Mouse (Mus musculus): ENCODE measurements around the gene Rab25.

Rab25 gene

DNA sequence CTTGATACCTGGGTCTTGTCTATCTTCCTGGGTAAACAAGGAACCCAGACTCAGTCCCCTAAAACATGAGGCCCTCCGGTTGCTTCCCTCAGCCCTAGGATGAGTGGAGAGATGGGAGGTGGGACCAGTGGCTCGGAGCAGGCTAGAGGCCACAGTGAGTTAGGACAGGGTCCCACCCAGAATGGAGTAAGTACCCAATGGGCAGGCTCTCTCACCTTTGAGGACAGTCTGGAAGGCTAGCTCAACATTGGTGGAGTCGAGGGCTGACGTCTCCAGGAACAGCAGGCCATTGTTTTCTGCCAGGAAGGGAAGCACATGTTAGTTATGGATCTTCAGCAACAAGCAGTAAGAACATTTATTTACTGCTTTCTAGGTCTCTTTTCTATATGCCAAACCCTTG, 5.6 kb downstream of the Rab25 start:
- DNase-seq (ENCODE audit: extremely low spot score, low read depth, low spot score) = no peak

DNA sequence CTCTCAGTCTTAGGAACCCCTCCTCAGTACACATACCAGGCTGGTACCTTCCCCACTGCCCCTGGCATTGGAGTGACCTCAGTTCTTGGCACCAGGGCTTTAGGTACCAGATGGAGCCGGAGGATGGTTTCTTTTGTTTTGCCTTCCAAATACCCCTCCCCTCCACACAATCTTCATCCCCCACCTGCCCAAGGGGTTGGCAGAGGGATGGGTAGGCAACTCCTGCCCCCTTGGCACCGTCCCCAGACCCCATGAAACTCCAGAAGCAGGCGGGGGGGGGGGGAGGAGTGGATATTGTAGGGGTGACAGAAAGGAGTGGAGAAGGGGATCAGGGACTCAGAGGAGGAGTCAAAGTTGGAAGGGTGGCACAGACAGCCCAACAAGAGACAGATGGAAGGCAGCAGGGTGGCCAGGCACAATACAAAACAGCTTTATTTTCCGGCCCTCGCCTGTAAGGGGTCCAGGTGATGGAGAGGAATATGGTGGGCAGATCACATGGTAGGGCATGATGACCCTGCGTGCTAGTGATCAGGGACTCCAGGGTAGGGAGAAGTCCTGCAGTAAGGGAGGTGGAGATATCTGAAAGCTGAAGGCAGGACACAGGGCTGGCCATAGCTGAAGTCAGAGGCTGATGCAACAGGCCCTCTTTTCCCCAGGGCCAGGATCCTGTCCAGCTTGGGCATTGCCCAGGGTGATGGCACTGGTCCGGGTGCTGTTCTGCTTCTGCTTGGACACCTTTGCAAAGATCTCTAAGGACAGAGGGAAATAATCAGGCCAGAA, 6.3 kb downstream of the Rab25 start:
- no peak for DNase-seq (ENCODE audit: extremely low spot score, low read depth, low spot score)

DNA sequence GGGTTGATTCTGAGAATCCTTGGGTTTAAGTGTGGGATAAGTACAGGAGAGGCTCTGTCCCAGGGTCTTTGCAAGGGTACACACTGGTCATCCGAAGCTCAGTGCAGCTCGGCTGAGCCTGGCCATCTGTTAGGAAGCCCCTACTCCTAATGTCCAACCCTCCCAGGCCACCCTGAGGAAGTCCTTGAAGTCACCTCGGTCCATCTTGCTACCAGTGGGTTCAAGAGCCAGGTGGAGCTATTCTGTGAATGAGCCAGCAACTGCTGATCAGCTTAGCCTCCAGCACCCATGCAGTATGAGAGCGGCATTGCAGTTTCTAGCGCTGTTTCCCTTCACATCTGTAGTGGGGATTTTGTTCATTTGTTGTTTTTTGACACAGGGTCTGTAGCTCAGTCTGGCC, 8.0 kb downstream of the Rab25 start:
- no peak for DNase-seq (ENCODE audit: extremely low spot score, low read depth, low spot score)

- DNase-seq (ENCODE audit: extremely low spot score, low read depth, low spot score) = no peak
Observed at GRCm38 (mm10) chr3:88539397-88539796, 8.7 kb downstream of the Rab25 start.

- DNase-seq (ENCODE audit: extremely low spot score, low read depth, low spot score) = no peak
Observed at GRCm38 (mm10) chr3:88538271-88539145, 9.6 kb downstream of the Rab25 start.

DNA sequence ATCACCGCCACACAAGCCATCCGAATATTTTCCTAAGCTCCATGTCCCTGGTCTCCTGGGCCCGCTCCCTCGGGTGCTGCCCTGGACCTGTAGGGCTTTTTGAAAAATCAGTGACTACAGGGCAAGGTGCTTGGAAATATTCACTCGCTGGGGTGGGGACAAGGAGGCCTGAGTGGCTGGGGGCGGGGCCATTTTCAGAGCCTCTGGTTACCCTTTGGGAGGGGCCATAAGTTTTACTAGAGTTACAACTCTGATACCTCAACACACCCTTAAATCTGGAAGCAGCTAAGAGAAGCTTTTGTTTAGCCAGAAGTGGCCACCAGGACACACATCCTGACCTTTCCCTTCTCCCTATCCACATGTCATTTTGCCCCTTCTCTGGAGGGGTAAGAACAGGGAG, 11.0 kb downstream of the Rab25 start:
- no peak for DNase-seq (ENCODE audit: extremely low spot score, low read depth, low spot score)

DNA sequence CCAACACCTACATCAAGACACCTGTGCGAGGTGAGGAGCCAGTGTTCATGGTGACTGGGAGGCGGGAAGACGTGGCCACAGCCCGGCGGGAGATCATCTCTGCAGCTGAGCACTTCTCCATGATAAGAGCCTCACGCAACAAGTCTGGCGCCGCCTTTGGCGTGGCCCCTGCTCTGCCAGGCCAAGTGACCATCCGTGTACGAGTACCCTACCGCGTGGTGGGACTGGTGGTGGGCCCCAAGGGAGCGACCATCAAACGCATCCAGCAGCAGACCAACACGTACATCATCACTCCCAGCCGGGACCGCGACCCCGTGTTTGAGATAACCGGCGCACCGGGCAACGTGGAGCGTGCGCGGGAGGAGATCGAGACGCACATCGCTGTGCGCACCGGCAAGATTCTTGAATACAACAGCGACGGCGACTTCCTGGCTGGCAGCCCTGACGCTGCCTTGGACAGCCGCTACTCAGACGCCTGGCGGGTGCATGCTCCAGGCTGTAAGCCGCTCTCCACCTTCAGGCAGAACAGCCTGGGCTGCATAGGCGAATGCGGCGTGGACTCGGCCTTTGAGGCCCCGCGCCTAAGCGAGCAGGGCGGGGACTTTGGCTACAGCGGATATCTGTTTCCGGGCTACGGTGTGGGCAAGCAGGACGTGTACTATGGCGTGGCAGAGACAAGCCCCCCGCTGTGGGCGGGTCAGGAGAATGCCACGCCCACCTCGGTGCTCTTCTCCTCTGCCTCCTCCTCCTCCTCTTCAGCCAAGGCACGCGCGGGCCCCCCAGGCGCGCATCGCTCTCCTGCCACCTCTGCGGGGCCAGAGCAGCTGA, 11.8 kb downstream of the Rab25 start:
- no peak for DNase-seq (ENCODE audit: extremely low spot score, low read depth, low spot score)

DNA sequence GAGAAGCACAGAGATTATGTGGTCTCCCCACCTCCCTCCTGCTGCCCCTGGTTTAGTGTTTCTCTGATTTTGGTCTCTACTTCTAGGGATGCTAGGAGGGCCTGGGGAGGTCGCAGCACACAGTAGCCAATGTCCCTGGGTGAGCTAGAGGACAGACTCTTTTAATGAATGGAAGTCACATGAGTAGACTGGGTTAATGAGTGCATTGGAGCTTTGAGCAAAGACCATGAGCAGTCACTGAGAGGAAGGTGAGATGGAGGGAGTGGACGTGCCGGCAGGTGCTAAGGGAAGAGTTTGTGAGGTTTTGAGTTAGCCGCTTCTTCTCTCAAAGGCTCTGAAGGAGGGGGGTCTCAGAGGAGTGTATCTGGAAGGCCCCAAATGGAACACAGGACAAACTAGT, 12.6 kb downstream of the Rab25 start:
- DNase-seq (ENCODE audit: extremely low spot score, low read depth, low spot score) = no peak

DNA sequence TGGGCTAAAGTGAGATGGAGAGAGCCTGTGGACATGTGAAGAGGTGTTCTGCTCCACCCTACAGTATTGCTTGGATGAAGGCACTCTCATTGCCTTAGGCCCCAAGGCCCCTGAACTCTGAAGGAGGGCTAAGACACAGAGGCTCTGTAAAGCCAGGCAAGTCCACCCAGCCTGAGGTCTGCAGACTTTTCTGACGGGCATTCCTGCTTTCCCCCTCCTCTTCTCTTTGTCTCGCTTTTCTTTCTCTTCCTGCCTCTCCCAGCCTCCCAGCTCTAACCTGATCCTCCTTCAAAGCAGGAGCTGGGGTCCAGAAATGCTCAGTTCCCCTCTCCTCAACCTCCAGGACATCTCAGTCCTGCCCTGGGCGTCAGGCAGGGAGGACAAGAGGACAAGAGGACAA, 13.1 kb downstream of the Rab25 start:
- no peak for DNase-seq (ENCODE audit: extremely low spot score, low read depth, low spot score)

DNA sequence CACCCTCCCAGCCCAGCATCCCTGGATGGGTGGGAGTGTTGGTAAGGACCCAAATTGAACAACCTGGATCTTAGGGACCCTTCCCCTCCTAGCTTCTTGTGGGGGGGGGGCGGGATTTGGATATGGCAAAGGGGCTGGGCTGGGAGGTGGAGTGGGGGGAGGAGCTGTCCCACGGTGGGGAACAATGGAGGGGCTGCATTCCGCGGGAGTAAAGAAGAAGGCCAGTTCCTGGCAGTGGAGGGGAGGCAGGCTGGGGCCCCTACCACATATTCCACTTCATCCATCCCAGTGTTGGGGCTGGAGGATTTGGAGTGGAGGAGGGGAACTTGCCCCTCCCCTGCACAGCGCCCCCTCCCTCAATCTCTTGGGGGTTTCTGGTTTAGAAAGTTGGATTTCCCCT, 14.4 kb downstream of the Rab25 start:
- DNase-seq (ENCODE audit: extremely low spot score, low read depth, low spot score) = no peak

DNA sequence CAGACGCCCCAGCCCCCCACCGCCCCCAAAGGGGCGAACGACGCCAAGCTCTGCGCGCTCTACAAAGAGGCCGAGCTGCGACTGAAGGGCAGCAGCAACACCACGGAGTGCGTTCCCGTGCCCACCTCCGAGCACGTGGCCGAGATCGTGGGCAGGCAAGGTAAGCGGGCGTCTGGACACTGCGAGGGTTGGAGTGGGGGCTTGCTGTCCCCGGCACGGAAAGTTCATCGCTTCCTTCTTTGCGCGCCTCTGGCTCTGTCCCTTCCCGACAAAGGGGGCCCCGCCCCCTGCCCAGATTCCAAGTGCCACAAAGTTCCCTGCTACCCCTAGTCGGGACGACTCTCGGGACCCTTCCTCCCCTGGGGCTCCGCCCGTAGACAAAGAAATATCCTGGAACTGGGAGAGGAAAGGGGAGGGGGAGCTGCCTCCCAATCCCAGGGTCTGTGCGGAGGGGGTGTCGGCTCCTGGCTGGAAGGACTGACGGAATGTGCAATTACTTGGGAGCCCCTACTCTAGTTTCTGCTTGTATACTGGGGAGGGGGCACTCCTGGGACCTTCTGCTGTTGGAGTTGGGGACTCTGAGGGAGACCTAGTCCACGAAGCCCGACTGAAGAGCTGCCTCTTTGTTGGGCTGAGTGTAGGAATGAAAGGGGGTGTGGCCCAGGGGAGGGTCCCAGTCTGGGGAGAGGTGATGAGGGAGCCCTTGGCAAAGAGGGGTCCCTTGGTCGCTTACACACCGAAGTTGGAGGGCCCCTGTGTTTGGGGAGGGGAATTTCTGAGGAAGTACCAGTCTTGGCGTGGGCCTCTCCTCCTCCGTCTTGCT, 15.2 kb downstream of the Rab25 start:
- no peak for DNase-seq (ENCODE audit: extremely low spot score, low read depth, low spot score)

DNA sequence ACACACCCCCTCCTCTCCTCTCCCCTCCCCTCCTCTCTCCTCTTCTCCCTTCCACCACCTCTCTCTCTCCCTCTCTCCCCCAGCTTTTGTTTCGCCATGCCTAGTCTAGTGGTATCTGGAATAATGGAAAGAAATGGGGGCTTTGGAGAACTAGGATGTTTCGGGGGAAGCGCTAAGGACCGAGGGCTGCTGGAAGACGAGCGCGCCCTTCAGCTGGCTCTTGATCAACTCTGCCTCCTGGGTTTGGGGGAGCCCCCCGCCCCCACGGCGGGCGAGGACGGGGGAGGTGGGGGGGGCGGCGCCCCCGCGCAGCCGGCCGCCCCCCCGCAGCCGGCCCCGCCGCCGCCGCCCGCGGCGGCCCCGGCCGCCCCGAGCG, 15.8 kb downstream of the Rab25 start, which contains the start of gene Mex3a:
Gene Mex3a, plus strand, starts transcription at position 97 of the 376 bp plus-strand sequence.
- DNase-seq (ENCODE audit: extremely low spot score, low read depth, low spot score) = no peak

DNA sequence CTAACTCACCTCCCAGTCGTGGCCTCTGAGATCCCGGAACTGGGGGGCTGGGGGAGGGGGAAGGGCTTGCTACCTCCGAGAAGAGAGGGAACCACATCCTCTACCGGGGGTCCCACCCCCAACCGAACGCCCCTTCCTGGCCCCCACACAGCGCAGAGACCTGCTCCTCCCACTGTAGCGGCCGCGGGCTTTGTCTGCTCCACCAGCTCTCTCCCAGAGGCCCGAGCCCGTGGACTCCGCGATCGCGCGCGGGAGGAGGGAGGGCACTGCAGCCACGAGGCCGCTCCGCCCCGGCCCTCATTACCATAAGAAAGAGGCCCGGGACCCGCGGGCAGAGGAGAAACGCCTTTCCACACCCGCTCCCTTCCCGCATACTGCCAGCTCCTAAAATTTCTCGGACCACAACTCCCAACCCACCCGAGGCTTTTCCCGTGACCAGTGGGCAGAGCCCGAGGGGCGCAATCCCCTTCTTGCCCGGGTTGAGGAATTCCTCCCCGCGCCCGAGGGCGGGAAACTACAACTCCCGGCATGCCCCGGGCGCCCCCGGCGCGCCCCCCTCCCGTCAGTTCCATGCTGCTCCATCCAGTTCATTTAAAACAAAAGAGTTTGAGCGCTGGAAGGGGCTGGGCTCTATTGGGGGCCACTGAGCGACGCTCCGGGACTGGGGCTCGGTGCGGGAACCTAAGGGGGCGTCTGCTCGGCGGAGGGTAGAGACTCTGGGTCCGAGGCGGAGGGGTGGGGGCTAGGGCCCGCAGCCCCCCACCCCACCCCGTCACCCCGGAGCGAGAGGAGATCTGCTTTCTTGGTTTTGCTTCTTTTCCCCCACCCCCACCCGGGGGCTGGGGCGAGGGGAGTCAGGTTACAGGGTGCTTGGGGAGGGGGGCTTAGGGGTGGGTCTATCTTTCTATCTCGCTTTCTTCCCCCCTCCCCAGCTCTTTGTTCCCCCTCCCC, 16.5 kb downstream of the Rab25 start:
- DNase-seq (ENCODE audit: extremely low spot score, low read depth, low spot score) = no peak

DNA sequence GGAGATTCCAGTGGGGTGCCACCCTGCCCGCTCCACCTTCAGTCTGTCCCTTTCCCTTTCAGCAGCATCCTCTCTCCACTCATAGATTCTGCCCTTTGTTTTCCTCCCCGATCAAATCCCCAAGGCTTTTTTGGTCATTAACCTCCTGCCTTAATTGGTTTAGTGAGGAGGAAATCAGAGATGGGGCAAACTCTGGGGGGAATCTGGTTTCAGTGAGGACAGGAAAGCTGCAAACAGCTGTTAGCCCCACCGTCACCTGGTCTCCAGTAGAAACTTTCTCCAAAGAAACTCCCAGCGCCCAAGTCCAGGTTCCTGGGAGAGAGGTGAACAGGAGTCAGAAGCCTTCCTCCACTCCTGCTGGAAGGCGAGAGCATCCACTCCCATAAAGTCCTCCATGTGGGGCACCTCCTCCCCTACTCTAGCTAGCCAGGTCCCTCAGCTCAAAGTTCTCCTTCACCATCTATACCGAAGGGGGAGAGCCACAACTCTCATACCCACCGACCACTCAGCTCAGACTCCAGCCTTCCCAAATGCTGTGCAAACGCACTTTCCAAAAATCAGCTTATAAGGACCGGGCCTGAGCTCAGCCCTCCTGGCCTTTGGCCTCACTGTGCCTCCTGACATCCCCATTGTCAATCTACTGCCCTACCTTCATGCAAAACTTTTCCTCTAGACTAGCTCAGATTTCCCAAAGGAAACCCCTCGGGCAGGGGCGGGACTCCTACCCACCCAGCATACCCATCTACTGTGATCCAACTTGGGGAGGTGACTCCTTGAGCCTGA, 17.8 kb downstream of the Rab25 start:
- no peak for DNase-seq (ENCODE audit: extremely low spot score, low read depth, low spot score)

DNA sequence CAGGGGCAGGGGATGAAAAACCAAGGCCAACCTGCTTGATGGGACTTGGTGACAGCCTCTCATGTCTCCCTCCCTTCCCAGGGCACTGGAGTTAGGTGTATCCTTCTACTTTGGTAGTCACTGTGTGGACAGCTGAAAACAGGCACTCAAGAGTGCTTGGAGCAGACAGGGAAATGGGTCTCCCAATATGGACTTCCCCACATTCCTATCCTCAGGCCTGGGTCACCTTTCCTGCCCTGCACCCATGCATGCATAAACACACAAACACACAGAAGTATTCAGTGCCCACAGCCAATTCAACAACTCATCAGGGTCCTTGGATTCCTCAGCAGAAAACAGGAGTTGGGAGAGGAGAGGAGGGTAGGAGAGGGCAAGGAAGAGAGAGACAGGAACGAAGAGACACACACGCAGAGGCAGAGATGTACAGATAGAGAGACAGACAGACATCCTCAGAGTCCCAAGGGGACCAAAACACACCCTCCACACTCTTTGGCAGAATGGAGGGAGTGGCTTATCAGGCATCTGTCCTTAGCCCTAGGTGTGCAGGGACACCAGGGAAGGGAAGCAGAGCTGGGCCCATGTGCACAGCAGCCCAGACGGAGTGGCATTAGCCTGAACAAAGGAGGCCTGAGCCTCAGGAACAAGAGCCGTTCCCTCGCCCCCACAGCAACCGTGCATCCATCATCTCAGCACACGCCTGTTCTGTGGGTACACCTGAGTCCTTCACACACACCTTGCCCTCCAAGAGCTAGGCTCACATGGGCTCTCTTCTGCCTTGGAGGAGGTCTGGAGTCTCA, 18.7 kb downstream of the Rab25 start:
- no peak for DNase-seq (ENCODE audit: extremely low spot score, low read depth, low spot score)

GRCm38 (mm10) chr3:88528646-88529045, 19.5 kb downstream of the Rab25 start:
- DNase-seq (ENCODE audit: extremely low spot score, low read depth, low spot score) = no peak

DNA sequence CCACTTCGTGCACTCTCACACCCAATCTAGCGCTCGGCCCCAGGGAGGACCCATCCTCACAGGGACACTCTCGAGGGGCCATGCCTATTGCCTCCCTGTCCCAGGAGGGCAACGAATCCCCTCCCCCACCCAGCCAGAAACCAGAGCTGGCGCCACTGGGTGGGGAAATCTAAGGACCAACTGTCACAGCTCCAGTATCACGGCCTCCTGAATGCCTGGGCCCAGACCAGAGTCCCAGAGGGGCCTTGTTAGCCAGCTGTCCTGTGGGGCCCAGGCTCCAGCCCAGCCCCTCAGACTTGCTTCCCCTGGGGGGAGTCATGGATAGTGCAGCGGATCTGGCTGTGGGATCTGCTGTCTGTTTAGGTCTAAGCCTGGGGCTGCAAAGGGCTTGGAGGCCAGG, 20.5 kb downstream of the Rab25 start:
- no peak for DNase-seq (ENCODE audit: extremely low spot score, low read depth, low spot score)

Data from hindlimb bud, embryonic 11.5 days (tissue).